Mouse (Mus musculus) adrenal gland, postnatal 36 days (tissue): ENCODE results near the gene Fam208a. TPM values are rescaled to one million over a fixed set of nuclear protein-coding genes. Genes with fewer than 3 reads are reported as not detected.

Source experiments
- DNase-seq, 2 experiments: peaks; one replicate each; pipeline ENCODE4 v3.0.0; 2021; ENCODE audit warnings: mixed read lengths in 1 of 2
- long read RNA-seq, 2 experiments: library from polyadenylated mRNA; stranded (forward); transcript quantifications; one replicate each; pipeline ENCODE4 v2.0.0; 2021; ENCODE audit warnings: borderline sequencing depth in 2 of 2
- total RNA-seq, 2 experiments: library from RNA; stranded (reverse); gene quantifications; 2 replicates each; pipeline ENCODE4 v1.2.3; 2021

Fam208a gene
- total RNA-seq: 10 to 100 TPM; 23.1 to 25.0 TPM
- long read RNA-seq, experiment 1, partial matches to known transcripts: 4 of 4 reads
- long read RNA-seq, experiment 1, other reads (novel, unspliced or antisense): 0 of 4 reads
- long read RNA-seq, experiment 2: 0 reads

GRCm38 (mm10) chr14:27428573-27428972, at the start of gene Fam208a:
Gene Fam208a, plus strand, starts transcription at chr14:27428834.
- peak; percentile 94 to 96 for DNase-seq

- peak in 1 of 2 experiments; percentile 37 for DNase-seq
Observed at GRCm38 (mm10) chr14:27379404-27379803, 49.2 kb upstream of the Fam208a start.

GRCm38 (mm10) chr14:27381459-27381858, 47.2 kb upstream of the Fam208a start:
- DNase-seq: no peak

- no peak for DNase-seq
Observed at GRCm38 (mm10) chr14:27383321-27383830, 45.3 kb upstream of the Fam208a start.

- no peak for DNase-seq
Observed at GRCm38 (mm10) chr14:27384143-27384542, 44.5 kb upstream of the Fam208a start.

- no peak for DNase-seq
Observed at GRCm38 (mm10) chr14:27388616-27389015, 40.0 kb upstream of the Fam208a start.

GRCm38 (mm10) chr14:27389722-27390121, 38.9 kb upstream of the Fam208a start:
- DNase-seq: no peak

GRCm38 (mm10) chr14:27390663-27391062, 38.0 kb upstream of the Fam208a start:
- no peak for DNase-seq

GRCm38 (mm10) chr14:27391776-27392308, 36.8 kb upstream of the Fam208a start:
- no peak for DNase-seq

- no peak for DNase-seq
Observed at GRCm38 (mm10) chr14:27392660-27393059, 36.0 kb upstream of the Fam208a start.

- DNase-seq: no peak
Observed at GRCm38 (mm10) chr14:27393806-27394205, 34.8 kb upstream of the Fam208a start.

- no peak for DNase-seq
Observed at GRCm38 (mm10) chr14:27396424-27396823, 32.2 kb upstream of the Fam208a start.

GRCm38 (mm10) chr14:27397526-27397925, 31.1 kb upstream of the Fam208a start:
- DNase-seq: no peak

GRCm38 (mm10) chr14:27400495-27400894, 28.1 kb upstream of the Fam208a start:
- DNase-seq: no peak

GRCm38 (mm10) chr14:27401717-27402278, 26.8 kb upstream of the Fam208a start:
- DNase-seq: no peak

- no peak for DNase-seq
Observed at GRCm38 (mm10) chr14:27402332-27403250, 26.0 kb upstream of the Fam208a start.

GRCm38 (mm10) chr14:27405452-27405851, 23.2 kb upstream of the Fam208a start:
- DNase-seq: no peak

GRCm38 (mm10) chr14:27405947-27406346, 22.7 kb upstream of the Fam208a start:
- no peak for DNase-seq

- DNase-seq: no peak
Observed at GRCm38 (mm10) chr14:27408240-27408639, 20.4 kb upstream of the Fam208a start.

- DNase-seq: no peak
Observed at GRCm38 (mm10) chr14:27409662-27410061, 19.0 kb upstream of the Fam208a start.

GRCm38 (mm10) chr14:27411492-27411891, 17.1 kb upstream of the Fam208a start:
- DNase-seq: no peak

GRCm38 (mm10) chr14:27412699-27413098, 15.9 kb upstream of the Fam208a start:
- no peak for DNase-seq

- DNase-seq: no peak
Observed at GRCm38 (mm10) chr14:27413961-27414360, 14.7 kb upstream of the Fam208a start.
